8 mouse cellular contexts compared by ENCODE assay signal in genomic region chr4:65125341-65126332, GRCm38 (mm10). TPM values are rescaled to one million over a fixed set of nuclear protein-coding genes. Genes with fewer than 3 reads are reported as not detected.
DNase-seq lines count a peak whose midpoint lies in the region; ATAC-seq and TF ChIP-seq lines count a peak whose summit lies in the region.

No protein-coding gene starts in this region.

- H3K9me3 ChIP-seq in heart, embryonic 16.5 days (replicated peaks; ENCODE audit: control insufficient read depth, low read length): no peaks in the 10 kb centered on the region
- no peaks in the 10 kb centered on the region for H3K9me3 ChIP-seq in kidney, postnatal 0 days (replicated peaks; ENCODE audit: low read length)
- H3K9me3 ChIP-seq in liver, postnatal 0 days (ENCODE audit: low read length): no peaks in the 10 kb centered on the region

- TF ChIP-seq POLR2A in embryonic fibroblast, embryonic 13.5 days (IDR thresholded peaks at IDR 0.05; ENCODE audit: low read depth, low read length): peak; percentile 52
- 0 out of 2 replicates have a peak, but pooled peaks have one; percentile 13 for TF ChIP-seq POLR2A in olfactory bulb, adult 2 months (IDR thresholded peaks at IDR 0.05; ENCODE audit: insufficient read depth, low read depth, low read length)

- peak overlapping the region; percentile 76 for H3K9ac ChIP-seq in heart, embryonic 16.5 days (ENCODE audit: low read length)
- peak overlapping the region; percentile 74 for H3K9ac ChIP-seq in kidney, postnatal 0 days (ENCODE audit: low read depth, low read length)
- H3K9ac ChIP-seq in liver, postnatal 0 days (replicated peaks): peak overlapping the region; percentile 31

- no peaks in the 10 kb centered on the region for H3K36me3 ChIP-seq in heart, embryonic 16.5 days (ENCODE audit: control insufficient read depth, insufficient read depth)
- no peaks in the 10 kb centered on the region for H3K36me3 ChIP-seq in kidney, postnatal 0 days (ENCODE audit: insufficient read depth, low read length)
- H3K36me3 ChIP-seq in liver, postnatal 0 days (replicated peaks; ENCODE audit: insufficient read depth, low read length): no peaks in the 10 kb centered on the region

- H3K4me3 ChIP-seq in embryonic fibroblast, embryonic 13.5 days (ENCODE audit: insufficient read depth, low read length): peak overlapping the region; percentile 67
- peak overlapping the region; percentile 59 for H3K4me3 ChIP-seq in heart, embryonic 16.5 days (ENCODE audit: low read length)
- peak overlapping the region; percentile 60 for H3K4me3 ChIP-seq in kidney, postnatal 0 days (replicated peaks; ENCODE audit: low read depth, low read length)
- H3K4me3 ChIP-seq in liver, postnatal 0 days (ENCODE audit: low read depth, low read length): peak overlapping the region; percentile 46
- peak overlapping the region; percentile 58 for H3K4me3 ChIP-seq in olfactory bulb, adult 2 months (ENCODE audit: insufficient read depth, low read depth, low read length)

- H3K4me1 ChIP-seq in embryonic fibroblast, embryonic 13.5 days (ENCODE audit: control insufficient read depth, insufficient read depth, low read length): 0 out of 2 replicates have a peak, but pooled peaks cover 2% of the 10 kb centered on the region
- H3K4me1 ChIP-seq in heart, embryonic 16.5 days (ENCODE audit: control insufficient read depth, insufficient read depth, low read length): peaks cover 11% of the 10 kb centered on the region
- peaks cover 7% of the 10 kb centered on the region; the same call in 1 of the 2 replicates for H3K4me1 ChIP-seq in kidney, postnatal 0 days (replicated peaks; ENCODE audit: insufficient read depth, low read length)
- no peaks in the 10 kb centered on the region; the same call in 1 of the 2 replicates for H3K4me1 ChIP-seq in liver, postnatal 0 days (ENCODE audit: insufficient read depth)
- peaks cover 19% of the 10 kb centered on the region for H3K4me1 ChIP-seq in olfactory bulb, adult 2 months (ENCODE audit: control insufficient read depth, insufficient read depth, low read length)

- H3K27me3 ChIP-seq in heart, embryonic 16.5 days (ENCODE audit: control insufficient read depth, insufficient read depth, low read length): peaks cover 10% of the 10 kb centered on the region
- H3K27me3 ChIP-seq in kidney, postnatal 0 days (ENCODE audit: insufficient read depth, low read length): no peaks in the 10 kb centered on the region
- peaks cover 18% of the 10 kb centered on the region for H3K27me3 ChIP-seq in liver, postnatal 0 days (ENCODE audit: insufficient read depth, low read length)

- no peak for TF ChIP-seq CTCF in embryonic fibroblast, embryonic 13.5 days (IDR thresholded peaks at IDR 0.05; ENCODE audit: borderline replicate concordance, insufficient read depth, low read length)
- TF ChIP-seq CTCF in kidney, postnatal 0 days (IDR thresholded peaks at IDR 0.05; ENCODE audit: low read depth): no peak
- no peak for TF ChIP-seq CTCF in liver, postnatal 0 days (IDR thresholded peaks at IDR 0.05; ENCODE audit: low read depth)
- TF ChIP-seq CTCF in olfactory bulb, adult 2 months (IDR thresholded peaks at IDR 0.05; ENCODE audit: insufficient read depth, low read depth, low read length): no peak

- peak overlapping the region; percentile 88 for H3K4me2 ChIP-seq in heart, embryonic 16.5 days (ENCODE audit: low read depth, low read length)
- peak overlapping the region; percentile 65 for H3K4me2 ChIP-seq in kidney, postnatal 0 days (ENCODE audit: low read length)
- peak overlapping the region; percentile 66 for H3K4me2 ChIP-seq in liver, postnatal 0 days (ENCODE audit: low read depth, low read length)

- WGBS in heart, embryonic 16.5 days: under 1% methylated on average over 30 of the region's 30 CpGs
- under 1% methylated on average over 30 of the region's 30 CpGs for WGBS in kidney, postnatal 0 days
- 1% methylated on average over 28 of the region's 30 CpGs for WGBS in liver, postnatal 0 days (ENCODE audit: insufficient replicate concordance)
- under 1% methylated on average over 30 of the region's 30 CpGs for WGBS in olfactory bulb, adult 2 months

- peak; percentile 20; the same call in 1 of the 2 replicates for ATAC-seq in heart, embryonic 16.5 days (replicated peaks; ENCODE audit: extremely low read depth, insufficient read depth, low FRiP score)
- ATAC-seq in kidney, postnatal 0 days (replicated peaks; ENCODE audit: low FRiP score, low read depth): peak; percentile 57
- peak; percentile 60 for ATAC-seq in liver, postnatal 0 days

- peak; percentile 28 for DNase-seq in urinary bladder, adult 2 months (ENCODE audit: low spot score)
- DNase-seq in urinary bladder, postnatal 10 days (ENCODE audit: low spot score): no peak
- peak; percentile 87 for DNase-seq in kidney, postnatal 0 days (ENCODE audit: low spot score)
- peak; percentile 46 for DNase-seq in liver, postnatal 0 days
- DNase-seq in c-Kit-positive CD71-positive TER-119-positive erythroid progenitor cells, embryonic 14.5 days (ENCODE audit: low spot score): no peak

- peak overlapping the region; percentile 53 for H3K27ac ChIP-seq in embryonic fibroblast, embryonic 13.5 days (ENCODE audit: insufficient read depth, low read length)
- H3K27ac ChIP-seq in heart, embryonic 16.5 days (ENCODE audit: low read length): peak overlapping the region; percentile 76
- H3K27ac ChIP-seq in kidney, postnatal 0 days: peak overlapping the region; percentile 84
- H3K27ac ChIP-seq in liver, postnatal 0 days (ENCODE audit: low read depth): no peak overlapping the region; the same call in 1 of the 2 replicates
- H3K27ac ChIP-seq in olfactory bulb, adult 2 months (ENCODE audit: insufficient read depth, low read depth, low read length): no peak overlapping the region

- TF ChIP-seq EP300 in liver, postnatal 0 days (IDR thresholded peaks at IDR 0.05; ENCODE audit: low read depth): no peak

RNA-seq across cellular contexts. Expression of gene Pappa, which starts 1.7 kb away (rescaled TPM):
- polyA plus RNA-seq in urinary bladder, adult 2 months (2012; rRNA removed): 1.3 and 1.8 TPM in 2 replicates
- polyA plus RNA-seq in embryonic fibroblast, embryonic 13.5 days (2011; ENCODE audit: insufficient read length, low read depth, missing spikeins): 54.2 and 59.8 TPM in 2 replicates
- 0.35 and 0.37 TPM in 2 replicates for polyA plus RNA-seq in heart, embryonic 16.5 days (2015; fragmentation: Nextera tagmentation; extraction: Ambion mirVana)
- 1.5 and 1.7 TPM in 2 replicates for polyA plus RNA-seq in kidney, postnatal 0 days (2015; fragmentation: Nextera tagmentation; extraction: Ambion mirVana)
- polyA plus RNA-seq in liver, postnatal 0 days (2015; fragmentation: Nextera tagmentation; extraction: Ambion mirVana): 0.01 and 0.02 TPM in 2 replicates
- not detected in 2 replicates for polyA plus RNA-seq in olfactory bulb, adult 2 months (2012; ENCODE audit: insufficient read depth, insufficient read length, low replicate concordance, missing spikeins)

Comparison
In these comparisons a context has a peak if more than half of its experiments do, and no peak if none do; other contexts are left out.
1. DNase-seq: peak in urinary bladder, adult 2 months (single experiment), kidney, postnatal 0 days (single experiment) and liver, postnatal 0 days (single experiment); none in urinary bladder, postnatal 10 days (single experiment) and c-Kit-positive CD71-positive TER-119-positive erythroid progenitor cells, embryonic 14.5 days (single experiment).
2. H3K27ac ChIP-seq: peak in embryonic fibroblast, embryonic 13.5 days (single experiment), heart, embryonic 16.5 days (single experiment) and kidney, postnatal 0 days (single experiment); none in liver, postnatal 0 days (single experiment) and olfactory bulb, adult 2 months (single experiment).
3. Peak in every context shown above with its lines, with median percentiles within 50 percentile points of each other: H3K4me3 ChIP-seq, ATAC-seq, H3K4me2 ChIP-seq and H3K9ac ChIP-seq.